Mouse (Mus musculus) hindbrain, embryonic 14.5 days (tissue): ENCODE data around the gene Abcd1. TPM values are rescaled to one million over a fixed set of nuclear protein-coding genes. Genes with fewer than 3 reads are reported as not detected.

ENCODE experiments used
- ATAC-seq: fragments of 200-750 bp; cut with Nextera tagmentation; 2 replicates; pipeline ENCODE4 v1.8.0; 2017; ENCODE audit warnings: moderate number of reproducible peaks, mild to moderate bottlenecking, moderate TSS enrichment, moderate library complexity; ENCODE audit not compliant: low FRiP score
- DNase-seq: peaks from one replicate; pipeline ENCODE4 v3.0.0-alpha.2; 2015; ENCODE audit warnings: low spot score
- H3K27ac ChIP-seq: fragments of 300-500 bp; sonication (generic); 2 replicates; pipeline ENCODE4 v1.5.1; 2014; ENCODE audit warnings: mild to moderate bottlenecking, moderate library complexity
- H3K27me3 ChIP-seq: fragments of 300-500 bp; sonication (generic); 2 replicates; pipeline ENCODE4 v1.6.1; 2014; ENCODE audit warnings: mild to moderate bottlenecking, low read length, mixed read lengths; ENCODE audit not compliant: control insufficient read depth, insufficient read depth
- H3K36me3 ChIP-seq: fragments of 300-500 bp; sonication (generic); replicated peaks from 2 replicates; pipeline ENCODE4 v1.6.1; 2014; ENCODE audit not compliant: control insufficient read depth, insufficient read depth
- H3K4me1 ChIP-seq: fragments of 300-500 bp; sonication (generic); replicated peaks from 2 replicates; pipeline ENCODE4 v1.6.1; 2014; ENCODE audit warnings: antibody characterized with exemption, low read length, mixed read lengths; ENCODE audit not compliant: control insufficient read depth, insufficient read depth
- H3K4me2 ChIP-seq: fragments of 300-500 bp; sonication (generic); replicated peaks from 2 replicates; pipeline ENCODE4 v1.6.1; 2014; ENCODE audit warnings: mild to moderate bottlenecking, moderate library complexity
- H3K4me3 ChIP-seq: fragments of 300-500 bp; sonication (generic); replicated peaks from 2 replicates; pipeline ENCODE4 v1.5.1; 2014; ENCODE audit warnings: mild to moderate bottlenecking, low read length
- H3K9ac ChIP-seq: fragments of 300-500 bp; sonication (generic); 2 replicates; pipeline ENCODE4 v1.6.1; 2014
- H3K9me3 ChIP-seq: fragments of 300-500 bp; sonication (generic); 2 replicates; pipeline ENCODE4 v1.6.1; 2016; ENCODE audit warnings: low read length; ENCODE audit not compliant: control insufficient read depth
- WGBS: fragments of 180-500 bp; shearing (Covaris S2); extraction: QIAGEN DNeasy Blood & Tissue Kit; methylation state at CpG from one replicate; pipeline ENCODE4 v1.1.7; 2014; 5-methylcytosine and 5-hydroxymethylcytosine counted together
- polyA plus RNA-seq: library from polyadenylated mRNA; unstranded; fragments of >200 nt; fragmentation: Nextera tagmentation; extraction: Ambion mirVana; gene quantifications from 2 replicates; pipeline ENCODE4 v1.2.1, GENCODE M21; 2014

Gene Abcd1
- polyA plus RNA-seq, 1 experiment from 2014 or later = 8.3 TPM

DNA sequence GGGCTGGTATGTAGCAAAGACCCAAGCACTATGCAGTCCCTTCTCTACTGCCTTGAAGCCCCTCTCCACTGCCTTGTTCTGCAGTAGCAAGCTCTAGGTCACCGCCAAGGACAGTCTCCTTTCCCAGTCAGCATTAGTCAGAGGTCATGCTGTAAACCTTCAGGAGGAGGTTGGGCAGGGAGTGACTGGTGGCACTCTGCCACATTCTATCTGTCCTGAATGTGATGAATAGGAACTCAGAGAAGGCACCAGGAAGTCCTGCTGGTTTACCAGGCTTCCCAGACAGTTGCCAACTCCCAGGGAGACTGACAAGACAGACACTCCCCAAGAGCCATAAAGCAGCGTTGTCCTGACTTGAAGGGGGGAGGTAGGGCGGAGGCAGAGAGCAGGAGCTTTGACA, 30.8 kb upstream of the Abcd1 start:
- H3K4me1 ChIP-seq = no peaks in the 10 kb centered on the region
- H3K27ac ChIP-seq = no peak overlapping the region
- H3K9ac ChIP-seq = no peak overlapping the region
- ATAC-seq (no peak), DNase-seq (no peak)
- no peak overlapping the region for H3K4me2 ChIP-seq
- H3K27me3 ChIP-seq = no peaks in the 10 kb centered on the region
- no peaks in the 10 kb centered on the region for H3K9me3 ChIP-seq
- 73% methylated on average over 3 of the region's 3 CpGs for WGBS
- no peak overlapping the region for H3K4me3 ChIP-seq
- H3K36me3 ChIP-seq = peaks cover 50% of the 10 kb centered on the region

DNA sequence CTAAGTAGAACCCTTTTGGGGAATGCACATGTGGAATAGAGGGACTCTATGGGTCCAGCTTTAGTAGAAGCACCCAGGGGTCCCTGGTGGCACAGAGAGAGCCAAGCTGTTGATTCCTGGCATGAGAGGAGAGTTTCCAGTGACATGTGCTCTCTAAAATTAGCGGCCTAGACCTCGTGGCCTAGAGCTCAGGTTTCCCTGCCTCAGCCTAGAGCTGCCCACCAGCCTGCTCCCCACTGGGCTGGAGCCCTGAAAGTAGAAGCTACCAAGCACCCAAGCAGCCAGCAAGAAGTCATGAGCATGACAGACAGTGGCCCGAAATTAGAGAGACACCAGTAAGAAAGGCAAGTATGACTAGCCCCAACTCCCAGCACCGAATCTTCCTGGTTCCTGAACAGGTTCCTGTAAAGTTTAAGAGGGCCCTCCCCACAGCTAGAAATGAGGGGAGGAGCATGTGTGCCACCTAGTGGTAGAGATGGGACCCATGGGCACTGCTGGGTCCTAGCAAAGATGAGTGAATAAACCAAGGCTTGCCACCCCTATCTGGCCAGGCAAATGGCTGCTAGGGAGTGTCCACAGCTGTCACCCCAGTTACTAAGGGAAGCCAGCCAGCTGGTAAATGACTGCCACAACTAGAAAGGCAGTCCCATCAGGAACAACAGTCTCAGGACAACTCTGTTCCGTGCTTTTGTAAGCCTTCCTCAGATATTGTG, 25.3 kb upstream of the Abcd1 start:
- no peak overlapping the region for H3K4me3 ChIP-seq
- DNase-seq = peak; percentile 39
- H3K4me2 ChIP-seq = no peak overlapping the region
- peaks cover 29% of the 10 kb centered on the region for H3K36me3 ChIP-seq
- 77% methylated on average over 5 of the region's 5 CpGs for WGBS
- no peak overlapping the region for H3K27ac ChIP-seq
- H3K9me3 ChIP-seq = no peaks in the 10 kb centered on the region
- peak; percentile 31; the same call in 1 of the 2 replicates for ATAC-seq
- H3K27me3 ChIP-seq = no peaks in the 10 kb centered on the region
- H3K4me1 ChIP-seq = no peaks in the 10 kb centered on the region
- H3K9ac ChIP-seq = no peak overlapping the region

DNA sequence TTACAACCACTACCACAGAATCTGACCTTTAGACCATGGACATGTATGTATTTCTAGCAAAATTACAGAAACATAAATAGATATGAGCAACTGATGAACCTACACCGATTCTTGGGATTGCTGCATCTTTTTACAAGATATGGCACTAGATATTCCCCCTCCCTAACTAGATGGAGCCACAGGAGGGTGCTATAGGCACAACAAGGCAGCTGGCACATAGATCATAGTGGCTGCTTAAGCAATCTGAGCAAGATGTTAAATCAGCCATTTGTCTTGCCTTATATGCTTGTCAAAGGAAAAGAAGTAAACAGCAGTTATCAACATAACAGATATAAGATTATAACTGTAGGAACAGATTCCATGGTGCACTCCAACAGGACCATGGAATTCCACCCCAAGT, 15.9 kb upstream of the Abcd1 start:
- Histone ChIP-seq H3K4me1 (no peaks in the 10 kb centered on the region), H3K27ac (no peak overlapping the region), H3K4me3 (no peak overlapping the region), H3K9me3 (no peaks in the 10 kb centered on the region), H3K36me3 (no peaks in the 10 kb centered on the region; the same call in 1 of the 2 replicates), H3K9ac (no peak overlapping the region), H3K27me3 (no peaks in the 10 kb centered on the region), H3K4me2 (no peak overlapping the region)
- no peak for DNase-seq
- 84% methylated on average over 1 of the region's 1 CpGs for WGBS
- ATAC-seq = no peak

DNA sequence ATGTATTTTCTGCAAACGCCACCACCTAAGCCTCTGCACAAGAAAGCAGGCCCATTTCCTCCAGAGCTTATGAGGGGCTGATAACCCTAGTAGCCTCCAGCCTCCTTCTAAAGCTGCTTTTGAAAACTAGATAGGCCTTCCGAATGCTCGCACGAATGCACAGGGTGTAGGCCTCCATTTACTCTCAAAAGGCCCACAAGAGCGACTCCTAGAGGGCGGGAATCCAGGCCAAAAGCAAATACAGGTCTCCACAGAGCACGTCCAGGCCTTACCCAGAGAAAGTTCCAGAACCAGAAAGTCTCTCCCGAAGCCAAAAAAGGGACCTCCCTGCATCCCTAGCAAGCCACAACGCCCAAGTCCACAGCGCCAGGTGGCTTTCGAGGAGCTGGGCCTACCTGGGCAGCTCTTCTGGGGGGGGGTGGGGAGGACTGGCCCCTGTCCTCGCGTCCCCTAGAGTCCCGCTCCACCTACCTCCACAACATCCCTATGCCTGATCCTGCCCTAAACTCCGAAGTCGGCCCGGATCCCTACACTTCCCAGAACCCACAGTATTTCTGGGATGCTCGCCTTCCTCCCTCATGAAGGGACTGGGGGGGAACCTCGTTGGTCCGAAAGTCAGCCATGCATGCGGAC, 805 bp upstream of the Abcd1 start:
- H3K9ac ChIP-seq = peak overlapping the region; percentile 60
- no peaks in the 10 kb centered on the region for H3K27me3 ChIP-seq
- peak overlapping the region; percentile 49 for H3K4me3 ChIP-seq
- no peak overlapping the region; the same call in 1 of the 2 replicates for H3K27ac ChIP-seq
- H3K9me3 ChIP-seq = no peaks in the 10 kb centered on the region
- no peaks in the 10 kb centered on the region; the same call in 1 of the 2 replicates for H3K36me3 ChIP-seq
- 25% methylated on average over 20 of the region's 21 CpGs for WGBS
- DNase-seq (no peak), ATAC-seq (peak; percentile 51)
- peaks cover 20% of the 10 kb centered on the region; the same call in 1 of the 2 replicates for H3K4me1 ChIP-seq
- peak overlapping the region; percentile 68 for H3K4me2 ChIP-seq

DNA sequence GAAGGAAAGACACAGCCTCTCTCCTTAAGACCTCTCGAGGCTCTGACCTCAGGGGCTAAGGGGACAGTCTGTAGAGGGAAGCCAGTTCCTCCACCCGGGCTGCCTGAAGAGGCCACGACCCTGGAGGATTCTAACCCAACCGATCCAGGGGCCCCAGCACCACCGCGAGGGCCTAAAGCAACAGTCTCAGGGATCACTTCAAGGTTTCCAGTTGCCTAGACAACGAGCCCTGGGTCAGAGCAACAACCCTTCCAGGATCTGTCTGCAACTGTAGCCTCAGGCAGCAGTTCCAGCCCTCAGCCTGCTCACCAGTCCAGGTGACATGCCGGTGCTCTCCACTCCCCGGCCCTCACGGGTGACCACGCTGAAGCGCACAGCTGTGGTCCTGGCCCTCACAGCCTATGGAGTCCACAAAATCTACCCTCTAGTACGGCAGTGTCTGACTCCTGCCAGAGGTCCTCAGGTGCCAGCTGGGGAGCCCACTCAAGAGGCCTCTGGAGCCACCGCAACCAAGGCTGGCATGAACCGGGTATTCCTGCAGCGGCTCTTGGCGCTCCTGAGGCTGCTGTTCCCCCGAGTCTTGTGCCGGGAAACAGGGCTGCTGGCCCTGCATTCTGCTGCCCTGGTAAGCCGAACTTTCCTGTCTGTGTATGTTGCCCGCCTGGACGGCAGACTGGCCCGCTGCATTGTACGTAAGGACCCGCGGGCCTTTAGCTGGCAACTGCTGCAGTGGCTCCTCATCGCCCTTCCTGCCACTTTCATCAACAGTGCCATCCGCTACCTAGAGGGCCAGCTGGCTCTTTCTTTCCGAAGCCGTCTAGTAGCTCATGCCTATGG, 530 bp downstream of the Abcd1 start:
- Histone ChIP-seq H3K36me3 (no peaks in the 10 kb centered on the region), H3K4me2 (peak overlapping the region; percentile 68), H3K9me3 (no peaks in the 10 kb centered on the region), H3K4me3 (peak overlapping the region; percentile 49), H3K4me1 (peaks cover 20% of the 10 kb centered on the region; the same call in 1 of the 2 replicates), H3K9ac (peak overlapping the region; percentile 60), H3K27me3 (no peaks in the 10 kb centered on the region), H3K27ac (peak overlapping the region; percentile 67)
- DNase-seq (no peak), ATAC-seq (peak; percentile 34)
- WGBS = 38% methylated on average over 29 of the region's 30 CpGs

DNA sequence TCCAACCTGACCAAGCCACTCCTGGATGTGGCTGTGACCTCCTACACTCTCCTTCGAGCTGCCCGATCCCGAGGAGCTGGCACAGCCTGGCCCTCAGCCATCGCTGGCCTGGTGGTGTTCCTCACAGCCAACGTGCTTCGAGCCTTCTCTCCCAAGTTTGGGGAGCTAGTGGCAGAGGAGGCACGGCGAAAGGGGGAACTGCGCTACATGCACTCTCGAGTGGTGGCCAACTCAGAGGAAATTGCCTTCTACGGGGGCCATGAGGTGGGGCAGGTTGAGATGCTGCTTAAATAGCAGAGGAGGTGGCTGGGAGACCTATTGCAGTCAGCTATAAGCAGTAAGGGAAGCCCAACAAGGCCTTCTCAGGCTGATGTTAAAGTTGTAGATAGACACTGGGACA, 1.3 kb downstream of the Abcd1 start:
- peaks cover 20% of the 10 kb centered on the region; the same call in 1 of the 2 replicates for H3K4me1 ChIP-seq
- H3K27me3 ChIP-seq = no peaks in the 10 kb centered on the region
- no peak for ATAC-seq
- no peaks in the 10 kb centered on the region for H3K9me3 ChIP-seq
- WGBS = 75% methylated on average over 11 of the region's 11 CpGs
- no peak overlapping the region for H3K27ac ChIP-seq
- DNase-seq = no peak
- H3K36me3 ChIP-seq = no peaks in the 10 kb centered on the region
- peak overlapping the region; percentile 68 for H3K4me2 ChIP-seq
- no peak overlapping the region for H3K9ac ChIP-seq
- H3K4me3 ChIP-seq = peak overlapping the region; percentile 49

DNA sequence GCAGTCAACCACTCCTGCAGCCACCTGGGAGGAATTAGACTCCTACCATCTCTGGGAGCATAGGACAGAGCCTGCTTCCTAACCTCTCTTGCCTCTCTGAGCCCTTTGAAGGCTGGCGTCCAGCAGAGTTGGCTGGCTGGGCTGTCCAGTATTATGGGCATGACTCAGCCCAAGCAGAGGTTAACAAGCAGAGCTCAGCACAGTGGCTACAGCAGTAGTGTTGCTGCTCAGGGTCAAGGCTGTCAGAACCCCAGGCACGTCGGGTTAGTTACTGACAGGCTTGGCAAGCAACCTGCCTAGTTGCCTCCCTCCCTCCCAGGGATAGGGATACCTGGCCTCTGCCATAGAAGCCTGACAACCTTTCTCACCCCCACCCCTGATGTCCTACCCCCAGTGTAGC, 1.9 kb downstream of the Abcd1 start:
- Histone ChIP-seq H3K9me3 (no peaks in the 10 kb centered on the region), H3K4me3 (no peak overlapping the region), H3K36me3 (no peaks in the 10 kb centered on the region), H3K27ac (no peak overlapping the region), H3K4me1 (peaks cover 20% of the 10 kb centered on the region; the same call in 1 of the 2 replicates), H3K9ac (0 out of 2 replicates have a peak overlapping the region, but pooled peaks have one; percentile 16), H3K4me2 (peak overlapping the region; percentile 68; the same call in 1 of the 2 replicates), H3K27me3 (no peaks in the 10 kb centered on the region)
- no peak for ATAC-seq
- no peak for DNase-seq
- WGBS = 37% methylated on average over 3 of the region's 3 CpGs

DNA sequence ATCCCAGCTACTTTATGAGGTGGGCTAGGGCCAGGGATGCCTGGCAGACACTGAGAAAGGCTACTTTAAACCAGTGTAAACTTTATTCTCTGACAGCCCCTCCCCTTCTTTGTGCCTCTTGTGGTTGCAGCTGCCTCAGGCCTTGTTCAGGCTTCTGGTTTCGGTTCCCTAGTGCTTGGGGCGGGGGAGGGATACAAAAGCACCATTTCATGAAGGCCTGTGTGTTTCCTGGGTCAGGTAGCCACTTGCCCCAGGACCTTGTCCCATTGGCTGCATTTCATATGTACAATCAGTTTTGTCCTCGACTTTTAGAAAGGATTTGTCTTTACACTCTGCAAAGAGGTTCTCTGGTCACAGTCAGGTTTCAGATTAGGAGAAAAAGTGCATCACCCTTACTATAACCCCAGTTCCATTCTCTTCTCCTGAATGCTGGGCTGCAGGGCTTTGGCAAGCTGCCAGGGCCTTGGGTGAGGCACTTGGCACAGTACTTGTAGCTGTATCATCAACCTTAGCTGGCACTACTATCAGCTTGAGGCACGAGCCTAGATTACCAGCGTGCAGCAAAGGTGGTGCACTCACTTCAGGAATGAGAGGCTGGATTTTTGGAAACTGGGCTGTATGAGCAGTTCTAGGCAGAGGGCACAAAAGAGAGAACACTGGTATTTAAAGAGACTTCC, 2.4 kb downstream of the Abcd1 start:
- WGBS = 43% methylated on average over 5 of the region's 5 CpGs
- H3K4me2 ChIP-seq = peak overlapping the region; percentile 68; the same call in 1 of the 2 replicates
- no peak for DNase-seq
- no peak overlapping the region for H3K4me3 ChIP-seq
- no peaks in the 10 kb centered on the region for H3K27me3 ChIP-seq
- ATAC-seq = no peak
- peaks cover 20% of the 10 kb centered on the region; the same call in 1 of the 2 replicates for H3K4me1 ChIP-seq
- H3K27ac ChIP-seq = no peak overlapping the region
- H3K9ac ChIP-seq = 0 out of 2 replicates have a peak overlapping the region, but pooled peaks have one; percentile 16
- no peaks in the 10 kb centered on the region for H3K36me3 ChIP-seq
- H3K9me3 ChIP-seq = no peaks in the 10 kb centered on the region
